In genomic region chr11:83174948-83175539, GRCm38 (mm10) we compare ENCODE assay signal across 29 mouse cellular contexts. TPM values are rescaled to one million over a fixed set of nuclear protein-coding genes. Genes with fewer than 3 reads are reported as not detected.
A peak's percentile ranks its signal among the peaks of the same experiment; 100 is the strongest.
DNase-seq lines count a peak whose midpoint lies in the region; ATAC-seq and TF ChIP-seq lines count a peak whose summit lies in the region.
"Had no signal": no experiment of that assay in that cellular context is flagged by ENCODE, and none has a peak within 500 bp of the region (broad histone marks: within the 10 kb centered on the region; RNA-seq: fewer than 3 reads in every experiment).

TSS of gene Slfn4 (plus strand) at chr11:83175186.

- H3K36me3 ChIP-seq in intestine, postnatal 0 days (ENCODE audit: control insufficient read depth, insufficient read depth), result no peaks in the 10 kb centered on the region
- H3K36me3 ChIP-seq in intestine, embryonic 15.5 days, result no peaks in the 10 kb centered on the region
- H3K36me3 ChIP-seq: embryonic facial prominence, embryonic 12.5 days; forebrain, embryonic 12.5 days; heart, embryonic 15.5 days; hindbrain, embryonic 10.5 days; midbrain, embryonic 10.5 days; neural tube, embryonic 15.5 days had no signal

- H3K4me2 ChIP-seq in intestine, postnatal 0 days (replicated peaks; ENCODE audit: low read depth), result 0 out of 2 replicates have a peak within 1 kb of the TSS, but pooled peaks have one; percentile 13
- H3K4me2 ChIP-seq in intestine, embryonic 15.5 days (replicated peaks), result no peak within 1 kb of the TSS
- H3K4me2 ChIP-seq: embryonic facial prominence, embryonic 12.5 days; forebrain, embryonic 12.5 days; heart, embryonic 15.5 days; neural tube, embryonic 15.5 days had no signal

- no peak for TF ChIP-seq POLR2A in bone marrow, adult 2 months (IDR thresholded peaks at IDR 0.05; ENCODE audit: borderline replicate concordance, control insufficient read depth, low read depth, low read length)

- no peak within 1 kb of the TSS for H3K4me3 ChIP-seq in intestine, postnatal 0 days (ENCODE audit: low read depth, low read length)
- H3K4me3 ChIP-seq in intestine, embryonic 15.5 days (replicated peaks), result no peak within 1 kb of the TSS
- peak within 1 kb of the TSS; percentile 61 for H3K4me3 ChIP-seq in bone marrow, adult 2 months (replicated peaks; ENCODE audit: control insufficient read depth, low read depth, low read length)
- H3K4me3 ChIP-seq: embryonic facial prominence, embryonic 12.5 days; erythroblast, embryonic 14.5 days; forebrain, embryonic 12.5 days; heart, embryonic 15.5 days; hindbrain, embryonic 10.5 days; layer of hippocampus, adult 2 months; midbrain, embryonic 10.5 days; neural tube, embryonic 15.5 days had no signal

- H3K4me1 ChIP-seq in intestine, postnatal 0 days (replicated peaks; ENCODE audit: control insufficient read depth, insufficient read depth, low read length), result no peaks in the 10 kb centered on the region
- H3K4me1 ChIP-seq in intestine, embryonic 15.5 days (replicated peaks), result no peaks in the 10 kb centered on the region
- peaks cover 6% of the 10 kb centered on the region for H3K4me1 ChIP-seq in bone marrow, adult 2 months (ENCODE audit: control insufficient read depth, insufficient read depth, low read length)
- H3K4me1 ChIP-seq: embryonic facial prominence, embryonic 12.5 days; forebrain, embryonic 12.5 days; heart, embryonic 15.5 days; midbrain, embryonic 10.5 days; neural tube, embryonic 15.5 days had no signal

- WGBS in intestine, postnatal 0 days, result 68% methylated on average over 12 of the region's 12 CpGs
- WGBS in intestine, embryonic 15.5 days, result 83% methylated on average over 12 of the region's 12 CpGs
- WGBS in bone marrow, adult 2 months, result 57% methylated on average over 12 of the region's 12 CpGs

- H3K27ac ChIP-seq in intestine, postnatal 0 days (ENCODE audit: low read depth, low read length), result no peak within 1 kb of the TSS
- no peak within 1 kb of the TSS for H3K27ac ChIP-seq in intestine, embryonic 15.5 days
- peak within 1 kb of the TSS; percentile 83 for H3K27ac ChIP-seq in bone marrow, adult 2 months (ENCODE audit: control insufficient read depth, insufficient read depth, low read depth, low read length, poor library complexity)
- H3K27ac ChIP-seq: embryonic facial prominence, embryonic 12.5 days; forebrain, embryonic 12.5 days; heart, embryonic 15.5 days; hindbrain, embryonic 10.5 days; hindbrain, postnatal 0 days; layer of hippocampus, adult 2 months; midbrain, embryonic 10.5 days; neural tube, embryonic 15.5 days had no signal

- H3K9ac ChIP-seq in intestine, postnatal 0 days (ENCODE audit: low read depth, low read length), result no peak within 1 kb of the TSS
- no peak within 1 kb of the TSS for H3K9ac ChIP-seq in intestine, embryonic 15.5 days
- H3K9ac ChIP-seq: embryonic facial prominence, embryonic 12.5 days; forebrain, embryonic 12.5 days; heart, embryonic 15.5 days; neural tube, embryonic 15.5 days had no signal

- no peak for ATAC-seq in intestine, postnatal 0 days
- ATAC-seq in intestine, embryonic 15.5 days, result no peak
- peak in 1 of 2 experiments; percentile 39; a peak in 1 of 4 replicates for ATAC-seq in hematopoietic stem cell, adult 5-6 weeks (replicated peaks in 1 of 2; ENCODE audit: insufficient read depth in 1 of 2, low FRiP score in 2 of 2, low TSS enrichment in 1 of 2, low read depth in 1 of 2, poor library complexity in 2 of 2, severe bottlenecking in 2 of 2)
- ATAC-seq in neutrophil, adult 5-6 weeks (ENCODE audit: extremely low read depth, insufficient number of reproducible peaks, low FRiP score, poor library complexity, severe bottlenecking), result peak; percentile 41
- no peak for ATAC-seq in CD4-positive, CD25-positive, alpha-beta regulatory T cell, adult 4 months
- ATAC-seq: activated CD4-positive, CD25-positive, alpha-beta regulatory T cell, adult 4 months; hindbrain, postnatal 0 days had no signal

- H3K27me3 ChIP-seq in intestine, postnatal 0 days (replicated peaks; ENCODE audit: control insufficient read depth, insufficient read depth, low read length), result no peaks in the 10 kb centered on the region
- H3K27me3 ChIP-seq in intestine, embryonic 15.5 days (replicated peaks), result no peaks in the 10 kb centered on the region
- H3K27me3 ChIP-seq: embryonic facial prominence, embryonic 12.5 days; forebrain, embryonic 12.5 days; heart, embryonic 15.5 days; neural tube, embryonic 15.5 days had no signal

- H3K9me3 ChIP-seq in intestine, postnatal 0 days (ENCODE audit: control insufficient read depth), result no peaks in the 10 kb centered on the region
- H3K9me3 ChIP-seq in intestine, embryonic 15.5 days, result no peaks in the 10 kb centered on the region
- H3K9me3 ChIP-seq: embryonic facial prominence, embryonic 12.5 days; forebrain, embryonic 12.5 days; heart, embryonic 15.5 days; hindbrain, embryonic 10.5 days; midbrain, embryonic 10.5 days; neural tube, embryonic 15.5 days had no signal

- DNase-seq in adipocyte (ENCODE audit: low spot score), result no peak
- DNase-seq: adrenal gland, postnatal 10 days; cerebellum, adult 2 months; cerebellum, postnatal 25 days; kidney, adult 9 months; kidney, postnatal 14 days; lung, adult 18-20 months; spleen, adult 18-20 months; thymus, adult 18-20 months; thymus, postnatal 36 days had no signal

- TF ChIP-seq CTCF in intestine, postnatal 0 days (IDR thresholded peaks at IDR 0.05; ENCODE audit: low read depth), result no peak
- TF ChIP-seq CTCF in bone marrow, adult 2 months (IDR thresholded peaks at IDR 0.05; ENCODE audit: control insufficient read depth, insufficient read depth, low read length), result no peak

RNA-seq across cellular contexts. Expression of gene Slfn4, which starts in this region (rescaled TPM):
- 1.3 and 1.9 TPM in 2 replicates for polyA plus RNA-seq in intestine, postnatal 0 days (2015; fragmentation: Nextera tagmentation; extraction: Ambion mirVana)
- polyA plus RNA-seq in intestine, embryonic 15.5 days (2015; fragmentation: Nextera tagmentation; extraction: Ambion mirVana), result 0.06 and 0.15 TPM in 2 replicates
- 20.7 and 100.0 TPM in 2 replicates for polyA plus RNA-seq in bone marrow, adult 2 months (2011; ENCODE audit: insufficient read depth, insufficient read length, low replicate concordance, missing spikeins)
- total RNA-seq in hematopoietic stem cell, adult 5-6 weeks (2017), result 13.2 and 31.0 TPM in 2 replicates
- total RNA-seq in neutrophil, adult 5-6 weeks (2017), result 903 and 944 TPM in 2 replicates
- under 1 TPM; 0.27 to 0.28 TPM for polyA plus RNA-seq in CD4-positive, CD25-positive, alpha-beta regulatory T cell, adult 4 months (2017; shearing (Covaris generic))
- total RNA-seq: layer of hippocampus, adult 2 months; layer of hippocampus, postnatal 25 days had no signal
- polyA plus RNA-seq: C2C12; embryonic facial prominence, embryonic 12.5 days; erythroblast, embryonic 14.5 days; forebrain, embryonic 12.5 days; hindbrain, embryonic 10.5 days; limb, embryonic 11.5 days; midbrain, embryonic 10.5 days; neural tube, embryonic 15.5 days had no signal

Comparison
In these comparisons a context has a peak if more than half of its experiments do, and no peak if none do; other contexts are left out.
1. RNA of gene Slfn4 (total RNA-seq): 903 to 944 TPM in neutrophil, adult 5-6 weeks; 13.2 to 31.0 TPM in hematopoietic stem cell, adult 5-6 weeks; every median in the first group is over 10 times any median in the second.